Mouse (Mus musculus) ES-Bruce4 (cell line): ENCODE measurements at regions not wholly inside any gene's neighbourhood (a gene's known extent, or its start where the extent isn't known, plus 50 kb on each side); places are given as distances from the start of the nearest gene placed in this dataset.

Source experiments
- H3K27ac ChIP-seq: 2 replicates; pipeline ENCODE4 v1.5.1; 2012; ENCODE audit warnings: low read length, inconsistent platforms; ENCODE audit not compliant: insufficient read depth
- H3K27me3 ChIP-seq: 2 replicates; pipeline ENCODE4 v1.6.1; 2012; ENCODE audit warnings: mild to moderate bottlenecking, low read length, inconsistent platforms; ENCODE audit not compliant: control insufficient read depth, poor library complexity, insufficient read depth, severe bottlenecking
- H3K36me3 ChIP-seq: 2 replicates; pipeline ENCODE4 v1.6.1; 2012; ENCODE audit warnings: inconsistent platforms, mild to moderate bottlenecking, low read length, moderate library complexity; ENCODE audit not compliant: control insufficient read depth, poor library complexity, insufficient read depth, severe bottlenecking
- H3K4me1 ChIP-seq: one replicate; pipeline ENCODE4 v1.8.1; 2011; ENCODE audit warnings: low read length; ENCODE audit not compliant: control insufficient read depth, insufficient read depth
- H3K4me3 ChIP-seq: 2 replicates; pipeline ENCODE4 v1.5.1; 2011; ENCODE audit warnings: low read depth, mild to moderate bottlenecking, low read length
- H3K9ac ChIP-seq: 2 replicates; pipeline ENCODE4 v1.6.1; 2012; ENCODE audit warnings: low read depth, mild to moderate bottlenecking, inconsistent platforms; ENCODE audit not compliant: poor library complexity, severe bottlenecking
- H3K9me3 ChIP-seq: replicated peaks from 2 replicates; pipeline ENCODE4 v1.6.1; 2012; ENCODE audit warnings: mild to moderate bottlenecking, low read length, inconsistent platforms; ENCODE audit not compliant: control insufficient read depth, poor library complexity, insufficient read depth, severe bottlenecking
- CTCF ChIP-seq: IDR thresholded peaks from one replicate; pipeline ENCODE4 v1.8.1; 2011; ENCODE audit warnings: low read depth, low read length
- EP300 ChIP-seq: IDR thresholded peaks from 2 replicates; pipeline ENCODE4 v1.6.1; 2011; ENCODE audit warnings: low read depth, low read length; ENCODE audit not compliant: insufficient read depth
- POLR2A ChIP-seq: IDR thresholded peaks from one replicate; pipeline ENCODE4 v1.8.1; 2011; ENCODE audit warnings: low read length; ENCODE audit not compliant: insufficient read depth

DNA sequence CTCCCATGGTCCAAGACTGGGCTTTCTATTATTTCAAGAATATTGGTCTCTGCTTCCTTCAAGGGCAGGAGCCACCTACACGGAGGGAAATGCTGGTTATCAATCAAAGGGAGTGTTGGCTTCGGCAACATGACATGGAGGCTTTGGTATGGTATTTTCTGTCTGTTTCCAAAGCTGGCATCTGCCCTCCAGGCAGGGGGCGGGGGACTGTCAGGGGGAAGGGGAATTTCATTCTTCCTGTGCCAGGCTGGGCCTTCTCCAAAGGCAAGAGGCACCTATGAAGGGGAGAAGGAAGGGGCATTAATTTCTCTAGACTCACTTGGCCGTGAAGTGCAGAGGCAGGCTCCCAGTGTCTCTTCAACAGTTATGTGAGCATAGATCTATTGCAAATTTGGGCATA, 870.7 kb downstream of the Tbl1xr1 start:
- no peaks in the 10 kb centered on the region for H3K4me1 ChIP-seq

DNA sequence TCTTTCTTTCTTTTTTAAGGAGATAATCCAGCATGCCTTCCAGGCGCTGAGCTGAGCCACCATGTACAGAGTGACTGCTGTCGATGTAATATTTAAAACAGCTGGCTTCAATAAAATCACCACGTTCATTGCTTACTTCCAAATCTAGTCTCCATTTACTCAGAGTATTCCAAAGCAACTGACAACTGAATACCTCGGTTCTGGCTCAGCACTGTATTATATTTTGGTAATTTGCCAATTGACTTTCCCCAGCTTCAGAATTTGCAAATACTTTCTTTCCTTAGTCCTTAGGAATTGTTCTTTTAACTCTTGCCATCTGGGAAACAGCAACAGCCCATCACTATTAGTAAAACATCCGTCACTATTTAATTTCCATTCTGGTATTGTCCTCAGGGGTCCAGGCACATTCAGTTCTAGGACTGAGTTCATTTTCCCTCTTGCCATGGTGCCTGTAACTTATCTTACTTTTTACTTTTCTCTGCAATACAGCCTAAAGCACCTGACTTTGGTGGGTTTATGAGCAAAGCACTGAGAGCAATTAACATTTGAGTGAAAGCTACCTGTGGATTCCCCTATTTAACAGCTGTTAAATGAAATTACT, 871.8 kb downstream of the Tbl1xr1 start:
- H3K27ac ChIP-seq, result no peak overlapping the region
- H3K4me3 ChIP-seq, result no peak overlapping the region
- H3K36me3 ChIP-seq, result no peaks in the 10 kb centered on the region
- H3K9me3 ChIP-seq, result peaks cover 8% of the 10 kb centered on the region
- no peaks in the 10 kb centered on the region for H3K27me3 ChIP-seq
- no peak overlapping the region for H3K9ac ChIP-seq
- TF ChIP-seq CTCF (no peak), EP300 (no peak), POLR2A (no peak)
- no peaks in the 10 kb centered on the region for H3K4me1 ChIP-seq

More for the DNA sequence above, 870.7 kb downstream of the Tbl1xr1 start:
- Histone ChIP-seq H3K4me3 (no peak overlapping the region), H3K27ac (no peak overlapping the region), H3K36me3 (no peaks in the 10 kb centered on the region), H3K27me3 (no peaks in the 10 kb centered on the region), H3K9me3 (peaks cover 10% of the 10 kb centered on the region), H3K9ac (no peak overlapping the region)
- TF ChIP-seq EP300 (no peak), CTCF (no peak), POLR2A (no peak)

DNA sequence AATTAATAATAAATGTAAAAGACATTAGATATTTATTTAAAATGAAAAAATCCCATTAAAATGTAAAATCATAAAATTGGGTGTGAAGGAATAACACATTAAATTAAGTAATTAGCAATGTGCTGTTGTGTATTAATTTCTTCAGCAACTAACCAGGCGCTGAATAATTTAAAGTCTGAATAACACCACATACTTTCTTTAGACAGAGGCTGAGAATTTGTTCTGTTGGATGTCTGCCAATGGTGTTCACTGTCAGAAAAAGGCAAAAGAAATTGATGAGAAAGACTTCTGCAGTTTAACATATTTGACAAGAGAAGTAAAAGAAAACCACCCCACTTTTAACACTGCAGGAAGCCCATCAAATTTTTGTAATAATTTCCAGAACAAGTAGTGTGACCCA, 881.0 kb downstream of the Tbl1xr1 start:
- H3K27me3 ChIP-seq, result no peaks in the 10 kb centered on the region
- no peak for TF ChIP-seq POLR2A
- no peak for TF ChIP-seq EP300
- TF ChIP-seq CTCF, result no peak
- no peaks in the 10 kb centered on the region for H3K9me3 ChIP-seq
- H3K4me3 ChIP-seq, result no peak overlapping the region
- H3K9ac ChIP-seq, result no peak overlapping the region
- H3K27ac ChIP-seq, result no peak overlapping the region
- no peaks in the 10 kb centered on the region for H3K4me1 ChIP-seq
- H3K36me3 ChIP-seq, result no peaks in the 10 kb centered on the region

DNA sequence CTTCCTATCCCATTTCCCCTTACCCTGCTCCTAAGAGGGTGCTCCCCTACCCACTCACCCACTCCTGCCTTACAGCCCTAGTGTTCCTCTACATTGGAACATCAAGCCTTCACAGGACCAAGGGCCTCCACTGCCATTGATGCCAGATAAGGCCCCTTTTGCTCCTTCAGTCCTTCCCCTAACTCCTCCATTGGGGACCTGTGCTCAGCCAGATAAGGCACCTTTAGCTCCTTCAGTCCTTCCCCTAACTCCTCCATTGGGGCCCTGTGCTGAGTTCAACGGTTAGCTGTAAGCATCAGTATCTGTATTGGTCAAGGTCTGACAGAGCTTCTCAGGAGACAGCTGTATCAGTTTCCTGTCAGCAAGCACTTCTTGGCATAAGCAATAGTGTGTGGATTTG, 896.2 kb downstream of the Tbl1xr1 start:
- Histone ChIP-seq H3K9me3 (no peaks in the 10 kb centered on the region), H3K4me3 (no peak overlapping the region)
- no peak for TF ChIP-seq CTCF
- no peak for TF ChIP-seq EP300
- TF ChIP-seq POLR2A, result no peak

DNA sequence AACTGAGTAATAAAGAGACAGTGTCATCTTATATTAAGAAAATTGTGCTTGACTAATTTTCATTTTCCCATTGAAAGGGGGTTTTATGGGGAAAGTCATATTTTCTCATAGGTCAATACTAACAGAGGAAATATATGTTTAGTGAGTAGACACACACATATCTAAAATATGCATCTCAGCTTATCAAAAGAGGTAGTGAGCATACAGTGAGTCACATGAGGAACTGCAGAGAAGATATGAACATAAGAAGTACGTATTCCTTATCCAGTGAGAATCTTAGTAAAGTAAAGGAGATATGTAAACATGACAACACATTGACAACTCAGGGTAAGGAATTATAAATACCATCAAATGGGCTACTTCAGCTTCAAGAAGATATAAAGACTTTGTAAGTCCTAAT, 900.3 kb downstream of the Tbl1xr1 start:
- Histone ChIP-seq H3K27me3 (no peaks in the 10 kb centered on the region), H3K4me1 (no peaks in the 10 kb centered on the region), H3K4me3 (no peak overlapping the region), H3K36me3 (no peaks in the 10 kb centered on the region), H3K9me3 (no peaks in the 10 kb centered on the region), H3K9ac (no peak overlapping the region), H3K27ac (no peak overlapping the region)
- TF ChIP-seq POLR2A, result no peak
- TF ChIP-seq EP300, result no peak
- TF ChIP-seq CTCF, result no peak

More for the DNA sequence above, 896.2 kb downstream of the Tbl1xr1 start:
- H3K27ac ChIP-seq, result no peak overlapping the region
- no peak overlapping the region for H3K9ac ChIP-seq
- no peaks in the 10 kb centered on the region for H3K36me3 ChIP-seq
- no peaks in the 10 kb centered on the region for H3K27me3 ChIP-seq
- no peaks in the 10 kb centered on the region for H3K4me1 ChIP-seq

DNA sequence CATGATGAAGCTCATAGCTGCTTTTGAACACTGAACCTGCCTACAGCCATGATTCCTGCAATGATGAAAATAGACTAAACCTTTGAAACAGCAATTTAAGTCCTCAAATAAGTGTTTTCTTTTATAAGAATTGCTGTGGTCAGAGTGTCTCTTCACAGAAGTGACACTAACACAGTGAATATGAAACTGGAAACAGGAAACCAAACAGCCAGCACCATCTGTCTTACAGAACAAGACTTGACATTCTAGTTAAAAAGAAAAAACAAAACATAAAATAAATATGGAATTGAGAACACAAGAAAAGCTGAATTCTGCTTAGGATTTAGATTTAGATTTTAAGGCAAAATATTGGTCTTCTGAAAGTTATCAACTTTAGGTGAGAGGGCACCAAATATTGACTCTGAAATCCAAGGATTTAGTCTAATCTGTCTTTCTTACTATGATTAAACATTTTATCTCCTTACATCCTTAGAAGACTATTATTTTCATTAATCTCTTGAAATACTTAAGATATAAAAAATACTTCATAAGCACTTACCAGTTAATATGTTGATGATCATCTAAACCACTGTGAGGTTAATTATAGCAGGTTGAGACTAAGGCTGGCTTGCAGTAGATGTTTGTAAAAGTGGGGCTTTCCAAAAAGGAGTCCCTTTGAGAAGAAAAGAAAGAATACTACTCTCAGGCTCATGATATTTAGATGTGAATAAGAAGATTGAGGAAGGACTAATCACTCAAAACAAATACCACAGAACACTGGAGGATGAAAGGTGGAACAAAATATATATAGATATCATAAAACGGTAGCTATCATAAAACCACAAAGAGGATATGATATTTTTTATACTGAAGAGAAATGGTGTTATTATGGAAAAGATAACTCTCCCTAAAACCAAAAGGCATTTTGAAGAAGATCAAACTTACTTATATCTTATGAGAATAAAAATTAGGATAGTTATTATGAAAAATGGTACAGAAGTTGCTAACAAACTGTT, 903.7 kb downstream of the Tbl1xr1 start:
- no peaks in the 10 kb centered on the region for H3K4me1 ChIP-seq
- H3K27me3 ChIP-seq, result no peaks in the 10 kb centered on the region
- no peaks in the 10 kb centered on the region for H3K36me3 ChIP-seq
- H3K27ac ChIP-seq, result no peak overlapping the region
- no peak overlapping the region for H3K4me3 ChIP-seq
- no peak overlapping the region for H3K9ac ChIP-seq
- H3K9me3 ChIP-seq, result no peaks in the 10 kb centered on the region
- TF ChIP-seq CTCF (no peak), POLR2A (no peak)
